Mouse (Mus musculus) layer of hippocampus, adult 6 months (tissue): ENCODE measurements around the gene Moap1. TPM values are rescaled to one million over a fixed set of nuclear protein-coding genes. Genes with fewer than 3 reads are reported as not detected.

Source experiments
- long read RNA-seq, 2 experiments: library from polyadenylated mRNA; unstranded; transcript quantifications; one replicate each; pipeline ENCODE4 v2.0.0; 2019 to 2020
- polyA plus RNA-seq: library from polyadenylated mRNA; unstranded; fragments of <200 nt; fragmentation: Nextera tagmentation; gene quantifications from 2 replicates; pipeline ENCODE4 v1.2.3, GENCODE M21; 2021

The Moap1 gene
- 37.4 and 44.6 TPM in 2 replicates for polyA plus RNA-seq
- long read RNA-seq, experiment 1, transcript Moap1-202 (2 exons, 1,284 nt): major isoform, 49 of 68 reads
- long read RNA-seq, experiment 1, transcript Moap1-201 (2 exons, 1,312 nt): minor isoform, 19 of 68 reads
- long read RNA-seq, experiment 1, partial matches to known transcripts: 0 of 68 reads
- long read RNA-seq, experiment 1, other reads (novel, unspliced or antisense): 0 of 68 reads
- long read RNA-seq, experiment 2, transcript Moap1-201 (2 exons, 1,312 nt): minor isoform, 56 of 230 reads
- long read RNA-seq, experiment 2, transcript Moap1-202 (2 exons, 1,284 nt): major isoform, 174 of 230 reads
- long read RNA-seq, experiment 2, partial matches to known transcripts: 0 of 230 reads
- long read RNA-seq, experiment 2, other reads (novel, unspliced or antisense): 0 of 230 reads

GRCm38 (mm10) chr12:102743589-102744574 is at the start of gene Moap1, which contains the start of gene Tmem251:
Moap1 (minus strand) TSS chr12:102743661.
Tmem251 (plus strand) TSS chr12:102743762.

DNA sequence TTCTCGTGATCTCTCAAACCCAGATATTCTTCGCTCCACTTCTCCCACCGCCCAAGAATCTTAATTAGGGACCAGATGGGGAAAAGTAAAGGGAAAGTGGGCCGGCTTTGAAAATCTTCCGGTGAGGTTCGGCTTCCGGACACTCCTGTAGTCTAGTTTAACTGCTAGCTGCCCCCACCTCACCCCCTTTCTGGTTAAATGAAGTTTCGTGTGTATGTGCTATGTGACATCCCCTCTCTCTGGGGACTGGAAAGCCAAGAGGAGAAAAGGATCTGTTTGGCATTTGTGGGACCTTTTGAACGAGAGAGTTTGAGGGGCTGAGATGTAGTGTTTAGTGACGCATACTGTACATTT is 14.9 kb upstream of the Moap1 start, which contains the start of gene Gm20604:
Gene Gm20604 (minus strand): TSS at position 270 of the 354 bp plus-strand sequence.

DNA sequence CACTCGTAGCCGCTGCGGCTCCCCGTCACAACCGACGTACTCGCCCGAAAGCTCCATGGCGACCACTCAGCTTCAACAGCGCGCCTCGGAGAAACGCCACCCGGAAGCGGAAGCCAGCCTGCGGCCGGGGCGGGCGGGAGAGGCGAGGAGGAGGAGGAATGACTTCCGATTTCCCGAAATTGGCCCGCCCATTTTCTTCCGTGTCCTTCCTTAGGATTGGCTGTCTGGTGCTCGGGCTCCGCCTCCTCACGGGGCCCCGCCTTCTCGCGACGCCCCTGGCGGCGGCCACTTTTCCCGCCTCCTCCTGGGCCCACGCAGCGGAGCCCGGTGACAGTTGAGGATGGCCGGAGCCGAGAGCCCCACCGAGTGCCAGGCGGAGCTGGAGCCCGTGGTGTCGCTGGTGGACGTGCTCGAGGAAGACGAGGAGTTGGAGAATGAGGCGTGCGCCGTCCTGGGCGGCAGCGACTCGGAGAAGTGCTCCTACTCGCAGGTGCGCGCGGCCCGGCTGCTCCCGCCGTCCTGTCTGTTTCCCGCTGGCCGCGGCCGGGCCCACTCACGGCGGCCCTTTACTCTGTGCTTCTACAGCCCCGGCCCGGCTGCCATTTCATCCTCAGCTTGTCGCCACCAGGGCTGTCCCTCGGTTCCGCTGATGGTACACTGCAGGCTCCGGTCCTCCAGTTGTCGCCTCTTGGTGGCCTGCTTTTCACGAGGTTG is 14.4 kb upstream of the Moap1 start, which contains the start of the genes Gm28051, Gon7 and Ubr7:
Gene Gm28051 (minus strand): TSS at position 77 of the 714 bp plus-strand sequence.
Gene Gon7 (minus strand): TSS at position 115 of the 714 bp plus-strand sequence.
Gene Ubr7 (plus strand): TSS at position 279 of the 714 bp plus-strand sequence.

DNA sequence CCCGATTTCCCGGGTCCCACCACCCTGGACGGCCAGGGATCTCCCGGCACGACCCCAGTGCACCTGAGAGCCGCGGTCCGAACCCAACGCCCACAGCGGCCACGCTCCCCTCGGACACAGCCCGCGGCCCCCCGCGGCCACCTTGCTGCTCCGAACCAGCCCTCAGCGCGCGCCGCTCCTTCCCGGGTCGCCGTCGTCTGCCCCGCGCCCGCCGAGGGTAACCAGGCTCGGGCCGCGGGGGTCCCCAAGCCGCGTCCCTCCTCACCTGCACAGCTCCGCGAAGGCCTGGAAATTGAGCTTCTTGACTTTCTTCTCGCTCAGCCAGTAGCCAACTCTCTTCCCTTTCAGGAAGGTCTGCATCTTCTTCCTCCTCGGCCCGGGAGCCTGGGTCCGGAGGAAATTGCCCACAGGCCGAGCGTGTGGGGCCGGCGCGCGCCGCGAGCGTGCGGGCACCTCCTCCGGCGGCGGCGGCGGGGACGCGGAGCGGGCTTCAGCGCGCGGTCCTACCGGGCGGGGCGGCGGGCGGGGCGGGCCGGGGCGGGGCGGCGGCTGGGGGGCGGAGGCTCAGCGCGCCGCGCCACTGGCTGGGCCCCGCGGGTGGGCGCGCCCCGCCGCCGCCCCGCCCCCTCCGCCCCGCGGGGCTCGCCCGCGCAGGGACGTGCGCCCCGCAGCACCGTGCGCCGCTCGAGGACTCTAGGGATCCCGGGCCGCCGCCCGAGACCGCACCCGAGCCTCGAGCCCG is 38.8 kb downstream of the Moap1 start, which contains the start of gene Itpk1:
Gene Itpk1 (minus strand): TSS at position 474 of the 742 bp plus-strand sequence.

Other genes with a start within 250 kb of the Moap1 start
- 102 and 109 TPM in 2 replicates for gene Chga, start 188.7 kb downstream of the Moap1 start, polyA plus RNA-seq
- gene Itpk1, start 38.7 kb downstream of the Moap1 start, polyA plus RNA-seq: 34.2 and 37.2 TPM in 2 replicates
- 4.6 and 4.9 TPM in 2 replicates for gene Tmem251, start 101 bp upstream of the Moap1 start, polyA plus RNA-seq
- gene Gm28051, start 14.1 kb upstream of the Moap1 start, polyA plus RNA-seq: not detected in 2 replicates
- 26.0 and 28.4 TPM in 2 replicates for gene Gon7, start 14.1 kb upstream of the Moap1 start, polyA plus RNA-seq
- 25.7 and 26.7 TPM in 2 replicates for gene Ubr7, start 14.3 kb upstream of the Moap1 start, polyA plus RNA-seq
- gene Gm20604, start 15.0 kb upstream of the Moap1 start, polyA plus RNA-seq: 21.4 and 21.9 TPM in 2 replicates
- 1.4 and 1.5 TPM in 2 replicates for gene Btbd7, start 134.8 kb upstream of the Moap1 start, polyA plus RNA-seq
- gene Cox8c, start 155.7 kb upstream of the Moap1 start, polyA plus RNA-seq: not detected in 2 replicates
- 3.6 and 3.9 TPM in 2 replicates for gene Unc79, start 205.2 kb upstream of the Moap1 start, polyA plus RNA-seq